Mouse (Mus musculus): ENCODE data around the gene Gtf3a.

DNA sequence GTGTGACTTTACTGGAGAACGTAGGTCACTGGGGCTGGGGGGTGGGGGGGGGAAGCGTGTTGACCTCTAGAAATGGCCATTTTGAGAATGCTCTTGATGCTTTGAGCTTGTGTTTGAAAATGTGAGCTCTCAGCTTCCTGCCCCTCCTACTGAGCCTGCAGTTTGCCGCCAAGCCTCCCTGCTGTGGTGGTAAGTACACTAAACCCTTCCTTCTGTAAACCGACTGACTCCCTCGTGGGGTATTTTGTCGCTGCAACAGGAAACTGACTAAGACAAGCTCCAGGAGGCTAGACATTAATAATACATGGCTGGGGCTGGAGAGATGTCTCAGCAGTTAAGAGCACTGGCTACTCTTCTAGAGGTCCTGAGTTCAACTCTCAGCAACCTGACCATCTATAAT is 31.7 kb upstream of the Gtf3a start:
- TF ChIP-seq ZNF384 (IDR thresholded peaks at IDR 0.05; ENCODE audit: low read depth, low read length) = no peak
- no peak for TF ChIP-seq ZC3H11A (IDR thresholded peaks at IDR 0.05; ENCODE audit: borderline replicate concordance, low read depth, low read length)
- no peak for TF ChIP-seq MAFK (IDR thresholded peaks at IDR 0.05; ENCODE audit: insufficient read depth, low read depth, low read length)
